Mouse (Mus musculus) stomach, embryonic 15.5 days (tissue): Measurements from ENCODE around the gene Pde11a. TPM values are rescaled to one million over a fixed set of nuclear protein-coding genes. Genes with fewer than 3 reads are reported as not detected.

ENCODE experiments used
- ATAC-seq: fragments of 200-750 bp; cut with Nextera tagmentation; 2 replicates; pipeline ENCODE4 v1.8.0; 2017; ENCODE audit warnings: low read depth, moderate number of reproducible peaks, moderate TSS enrichment; ENCODE audit not compliant: insufficient read depth, low FRiP score
- H3K27ac ChIP-seq: fragments of 300-500 bp; sonication (generic); 2 replicates; pipeline ENCODE4 v1.5.1; 2015; ENCODE audit warnings: mild to moderate bottlenecking, inconsistent platforms
- H3K27me3 ChIP-seq: fragments of 300-500 bp; sonication (generic); replicated peaks from 2 replicates; pipeline ENCODE4 v1.6.1; 2015; ENCODE audit warnings: inconsistent platforms
- H3K36me3 ChIP-seq: fragments of 300-500 bp; sonication (generic); 2 replicates; pipeline ENCODE4 v1.6.1; 2015; ENCODE audit warnings: inconsistent platforms
- H3K4me1 ChIP-seq: fragments of 300-500 bp; sonication (generic); 2 replicates; pipeline ENCODE4 v1.6.1; 2015; ENCODE audit warnings: inconsistent platforms
- H3K4me2 ChIP-seq: fragments of 300-500 bp; sonication (generic); 2 replicates; pipeline ENCODE4 v1.6.1; 2015; ENCODE audit warnings: mild to moderate bottlenecking, inconsistent platforms
- H3K4me3 ChIP-seq: fragments of 300-500 bp; sonication (generic); replicated peaks from 2 replicates; pipeline ENCODE4 v1.5.1; 2015; ENCODE audit warnings: inconsistent platforms
- H3K9ac ChIP-seq: fragments of 300-500 bp; sonication (generic); 2 replicates; pipeline ENCODE4 v1.6.1; 2015; ENCODE audit warnings: inconsistent platforms
- H3K9me3 ChIP-seq: fragments of 300-500 bp; sonication (generic); 2 replicates; pipeline ENCODE4 v1.6.1; 2016; ENCODE audit warnings: inconsistent platforms
- WGBS: fragments of 180-500 bp; shearing (Covaris S2); methylation state at CpG from one replicate; pipeline ENCODE4 v1.1.7; 2015; 5-methylcytosine and 5-hydroxymethylcytosine counted together
- polyA plus RNA-seq: library from polyadenylated mRNA; unstranded; fragments of >200 nt; fragmentation: Nextera tagmentation; extraction: Ambion mirVana; gene quantifications from 2 replicates; pipeline ENCODE4 v1.2.1, GENCODE M21; 2015

The Pde11a gene
- polyA plus RNA-seq, 1 experiment from 2014 or later, result 0.18 TPM

DNA sequence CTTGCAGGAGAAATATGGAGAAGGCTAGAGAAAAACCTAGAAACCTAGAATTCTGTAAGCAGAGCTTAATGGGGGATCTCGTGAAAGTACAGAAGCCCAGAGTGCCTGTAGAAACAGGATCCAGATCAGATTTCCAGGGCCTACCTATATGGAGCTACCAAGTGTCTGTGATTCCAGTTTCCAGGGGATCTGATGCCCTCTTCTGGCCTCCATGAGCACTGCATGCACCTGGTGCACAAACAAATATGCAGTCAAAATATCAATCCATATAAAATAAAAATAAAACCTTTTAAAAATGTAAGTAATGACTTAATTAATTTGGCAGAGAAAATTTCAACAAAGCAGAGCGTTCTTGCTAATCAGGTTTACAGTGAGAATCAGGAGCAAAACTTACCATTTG is 23.5 kb upstream of the Pde11a start:
- no peaks in the 10 kb centered on the region for H3K36me3 ChIP-seq
- H3K27me3 ChIP-seq, result no peaks in the 10 kb centered on the region
- no peak overlapping the region for H3K4me3 ChIP-seq
- ATAC-seq, result no peak
- 42% methylated on average over 2 of the region's 2 CpGs for WGBS
- no peak overlapping the region for H3K9ac ChIP-seq
- no peak overlapping the region for H3K27ac ChIP-seq
- no peak overlapping the region for H3K4me2 ChIP-seq
- H3K4me1 ChIP-seq, result no peaks in the 10 kb centered on the region
- no peaks in the 10 kb centered on the region for H3K9me3 ChIP-seq

DNA sequence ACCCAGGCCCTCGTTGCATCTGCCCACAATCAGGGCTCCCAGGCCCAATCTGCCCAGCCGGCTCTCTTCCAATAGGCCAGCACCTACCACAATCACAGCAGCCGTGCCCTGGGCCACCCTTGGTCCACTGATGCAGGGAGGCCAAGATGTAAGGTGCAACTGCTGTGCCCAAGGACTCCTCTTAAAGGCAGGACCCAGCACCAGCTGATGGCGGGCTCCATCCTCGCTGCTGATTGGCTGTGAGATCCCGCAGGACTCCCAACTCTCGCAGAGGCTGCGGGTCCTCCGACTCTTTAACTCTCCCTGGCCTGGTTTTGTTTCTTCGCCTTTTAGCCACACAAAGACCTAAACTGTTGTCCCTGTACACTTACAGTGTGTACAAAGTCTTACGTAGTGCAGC is 21.7 kb upstream of the Pde11a start, which contains the start of gene Cyct:
TSS of gene Cyct (minus strand) at position 225 of the 400 bp plus-strand sequence.
- H3K4me3 ChIP-seq, result no peak within 1 kb of the TSS
- ATAC-seq, result no peak
- H3K9ac ChIP-seq, result no peak within 1 kb of the TSS
- no peaks in the 10 kb centered on the region for H3K9me3 ChIP-seq
- no peaks in the 10 kb centered on the region for H3K4me1 ChIP-seq
- 85% methylated on average over 11 of the region's 11 CpGs for WGBS
- no peak within 1 kb of the TSS for H3K4me2 ChIP-seq
- no peak within 1 kb of the TSS for H3K27ac ChIP-seq
- no peaks in the 10 kb centered on the region for H3K36me3 ChIP-seq
- H3K27me3 ChIP-seq, result no peaks in the 10 kb centered on the region

DNA sequence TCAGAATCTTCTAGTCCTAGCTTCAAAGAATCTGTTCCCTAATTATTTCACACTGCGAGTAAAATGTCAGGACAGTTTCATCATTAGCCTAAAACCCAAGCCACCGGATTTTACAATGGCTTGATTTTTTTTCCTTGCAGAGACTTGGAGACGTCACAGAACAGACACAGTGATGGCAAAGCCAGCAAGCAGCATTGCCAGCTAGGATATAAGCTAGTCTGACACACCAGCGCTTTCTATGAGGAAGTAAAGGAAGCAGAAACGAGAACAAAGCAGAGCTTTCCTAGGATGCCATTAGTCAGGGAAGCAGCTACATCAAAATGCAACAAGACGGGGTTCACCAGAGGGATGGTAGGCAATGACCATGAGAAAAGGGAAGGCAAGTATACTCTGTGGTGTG is 9.3 kb upstream of the Pde11a start:
- no peak overlapping the region for H3K4me2 ChIP-seq
- no peaks in the 10 kb centered on the region for H3K36me3 ChIP-seq
- H3K9me3 ChIP-seq, result no peaks in the 10 kb centered on the region
- no peak for ATAC-seq
- H3K27me3 ChIP-seq, result no peaks in the 10 kb centered on the region
- H3K4me1 ChIP-seq, result no peaks in the 10 kb centered on the region
- no peak overlapping the region for H3K9ac ChIP-seq
- WGBS, result 74% methylated on average over 6 of the region's 6 CpGs
- H3K4me3 ChIP-seq, result no peak overlapping the region
- no peak overlapping the region for H3K27ac ChIP-seq

DNA sequence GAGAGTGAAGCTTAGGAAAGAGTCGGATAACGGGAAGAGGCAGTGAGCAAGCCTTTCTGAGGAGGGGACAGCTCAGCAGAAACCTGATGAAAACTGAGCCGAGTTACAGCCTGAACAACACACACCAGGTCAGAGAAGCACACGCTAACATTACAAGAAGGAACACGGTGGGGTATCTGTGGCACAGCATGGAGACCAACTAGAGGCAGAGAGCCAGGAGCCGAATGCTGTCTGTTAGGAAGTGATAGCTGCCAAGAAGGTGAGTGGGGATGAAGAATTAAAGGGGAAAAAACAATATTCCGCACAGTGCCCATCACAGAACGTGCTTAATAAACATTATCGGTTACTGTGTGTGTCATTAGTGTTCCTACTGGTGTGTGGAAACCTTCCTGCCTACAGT is 3.6 kb upstream of the Pde11a start:
- no peaks in the 10 kb centered on the region for H3K36me3 ChIP-seq
- H3K4me2 ChIP-seq, result no peak overlapping the region
- no peak overlapping the region for H3K9ac ChIP-seq
- H3K4me1 ChIP-seq, result 0 out of 2 replicates have a peak, but pooled peaks cover 7% of the 10 kb centered on the region
- WGBS, result 90% methylated on average over 9 of the region's 9 CpGs
- H3K4me3 ChIP-seq, result no peak overlapping the region
- no peak for ATAC-seq
- H3K27me3 ChIP-seq, result peaks cover 13% of the 10 kb centered on the region; the same call in 1 of the 2 replicates
- no peaks in the 10 kb centered on the region for H3K9me3 ChIP-seq
- H3K27ac ChIP-seq, result no peak overlapping the region

DNA sequence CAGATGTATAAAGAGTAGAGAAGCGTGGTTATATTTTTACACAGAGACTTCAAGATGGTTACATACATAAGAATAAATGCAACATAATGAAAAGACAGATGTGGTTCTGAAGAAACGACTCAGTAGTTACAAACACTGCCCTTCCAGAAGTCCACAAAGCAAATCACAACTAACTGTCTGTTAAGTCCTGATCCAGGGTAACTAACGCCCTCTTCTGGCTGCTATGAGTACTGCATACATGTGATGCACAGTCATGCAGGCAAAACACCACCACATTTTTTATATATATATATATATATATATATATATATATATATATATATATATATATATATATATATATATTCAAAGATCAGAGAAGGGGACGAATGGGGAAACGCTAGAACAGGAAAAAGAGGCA is 4.0 kb downstream of the Pde11a start:
- peaks cover 13% of the 10 kb centered on the region; the same call in 1 of the 2 replicates for H3K27me3 ChIP-seq
- ATAC-seq, result no peak
- no peak overlapping the region for H3K4me3 ChIP-seq
- H3K4me1 ChIP-seq, result 0 out of 2 replicates have a peak, but pooled peaks cover 7% of the 10 kb centered on the region
- no peak overlapping the region for H3K4me2 ChIP-seq
- H3K9me3 ChIP-seq, result no peaks in the 10 kb centered on the region
- no peak overlapping the region for H3K27ac ChIP-seq
- no peak overlapping the region for H3K9ac ChIP-seq
- H3K36me3 ChIP-seq, result no peaks in the 10 kb centered on the region
- 74% methylated on average over 5 of the region's 5 CpGs for WGBS

DNA sequence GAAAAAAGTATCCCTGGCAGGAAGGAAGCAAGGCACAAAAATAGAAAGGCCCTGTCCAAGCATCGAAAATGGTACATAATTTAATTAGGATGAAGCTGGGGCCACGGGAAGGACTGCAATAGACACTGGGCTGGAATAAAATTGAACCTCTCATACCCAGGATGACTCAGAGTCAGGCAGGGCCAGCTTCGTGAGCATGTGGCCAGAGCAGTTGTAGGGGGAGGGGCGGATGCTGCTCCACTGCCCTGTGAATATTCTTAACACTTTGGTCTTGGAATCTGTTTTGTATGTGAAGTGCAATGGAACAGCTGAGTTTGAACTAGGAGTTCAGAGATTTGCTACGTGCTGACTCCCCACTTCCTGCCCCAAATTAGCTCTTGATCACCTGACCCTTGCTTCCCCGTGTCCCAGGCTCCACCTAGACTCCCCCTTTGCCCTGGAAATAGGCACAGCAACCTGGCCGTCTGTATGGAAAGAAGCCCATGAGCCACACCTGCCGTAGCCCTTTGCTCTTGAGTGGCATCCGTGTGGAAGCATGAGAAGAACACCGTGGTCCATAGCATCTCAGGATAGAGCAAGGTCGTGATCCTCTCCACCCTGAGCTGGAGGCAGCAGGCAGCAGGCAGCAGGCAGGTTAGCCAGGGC is 6.3 kb downstream of the Pde11a start:
- H3K27me3 ChIP-seq, result no peaks in the 10 kb centered on the region
- H3K4me3 ChIP-seq, result no peak overlapping the region
- no peak for ATAC-seq
- H3K9me3 ChIP-seq, result no peaks in the 10 kb centered on the region
- H3K4me2 ChIP-seq, result no peak overlapping the region
- no peaks in the 10 kb centered on the region for H3K4me1 ChIP-seq
- WGBS, result 64% methylated on average over 11 of the region's 11 CpGs
- no peaks in the 10 kb centered on the region for H3K36me3 ChIP-seq
- H3K27ac ChIP-seq, result no peak overlapping the region
- H3K9ac ChIP-seq, result no peak overlapping the region

DNA sequence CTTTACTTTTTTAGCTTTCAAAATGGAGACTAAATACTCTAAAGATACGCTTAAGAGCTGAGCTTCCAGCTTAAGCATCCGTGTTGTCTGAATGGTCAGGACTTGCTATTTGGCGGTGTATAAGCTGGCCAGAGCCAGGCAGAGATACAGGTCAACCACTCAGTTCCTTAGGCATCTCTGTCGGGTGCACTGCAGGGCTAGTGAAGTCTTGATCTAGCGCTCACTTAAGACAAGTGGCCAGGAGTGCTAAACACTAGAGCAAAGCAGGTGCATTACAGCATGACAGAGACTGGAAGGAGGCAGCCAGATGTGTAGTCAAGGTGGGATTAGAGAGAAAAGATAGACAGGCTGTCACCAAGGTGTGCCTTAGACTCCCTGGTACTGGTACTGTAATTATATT is 8.5 kb downstream of the Pde11a start:
- no peak overlapping the region for H3K27ac ChIP-seq
- H3K36me3 ChIP-seq, result no peaks in the 10 kb centered on the region
- no peak overlapping the region for H3K4me3 ChIP-seq
- 86% methylated on average over 5 of the region's 5 CpGs for WGBS
- H3K9ac ChIP-seq, result no peak overlapping the region
- ATAC-seq, result no peak
- H3K4me1 ChIP-seq, result no peaks in the 10 kb centered on the region
- H3K4me2 ChIP-seq, result no peak overlapping the region
- H3K27me3 ChIP-seq, result no peaks in the 10 kb centered on the region
- no peaks in the 10 kb centered on the region for H3K9me3 ChIP-seq

DNA sequence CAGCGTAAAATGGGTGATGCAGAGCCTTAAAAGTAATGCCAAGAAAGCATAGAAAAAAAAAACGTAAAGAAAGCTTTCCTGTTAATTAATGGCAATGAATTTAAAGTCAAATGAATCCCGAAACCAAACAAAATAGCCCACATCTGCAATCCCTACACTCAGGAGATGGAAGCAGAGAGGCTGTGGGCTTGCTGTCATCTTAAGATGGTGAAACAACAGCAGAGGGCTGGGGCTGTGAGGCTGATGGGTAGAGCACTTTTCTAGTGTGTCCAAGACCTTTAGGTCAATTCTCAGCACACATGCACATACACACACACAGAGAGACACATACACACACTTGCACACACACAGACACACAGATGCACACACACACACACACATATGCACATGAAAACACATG is 12.4 kb downstream of the Pde11a start:
- Histone ChIP-seq H3K9me3 (no peaks in the 10 kb centered on the region), H3K9ac (no peak overlapping the region), H3K4me3 (no peak overlapping the region), H3K27me3 (no peaks in the 10 kb centered on the region), H3K27ac (no peak overlapping the region), H3K4me2 (no peak overlapping the region), H3K4me1 (no peaks in the 10 kb centered on the region), H3K36me3 (no peaks in the 10 kb centered on the region)
- ATAC-seq, result no peak
- 85% methylated on average over 3 of the region's 3 CpGs for WGBS

DNA sequence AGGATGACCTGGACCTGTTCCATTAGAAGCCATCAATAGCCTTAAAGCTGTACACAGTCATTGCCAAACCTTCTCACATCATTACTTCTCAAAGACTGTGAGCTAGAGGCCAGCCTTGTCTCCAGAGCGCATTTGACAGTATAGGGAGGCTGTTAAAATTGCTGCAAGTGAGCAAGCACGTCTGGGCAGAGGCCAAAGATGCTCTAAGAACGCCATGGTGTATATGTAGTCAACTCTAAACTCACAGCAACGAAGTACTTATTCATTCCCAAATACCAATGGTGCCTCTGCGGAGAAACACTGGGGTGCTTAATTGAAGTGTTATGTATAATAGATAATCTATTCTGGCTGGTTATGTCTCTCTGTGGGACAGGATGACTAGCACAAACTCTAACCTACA is 14.1 kb downstream of the Pde11a start:
- Histone ChIP-seq H3K27me3 (no peaks in the 10 kb centered on the region), H3K36me3 (no peaks in the 10 kb centered on the region), H3K4me1 (no peaks in the 10 kb centered on the region), H3K9ac (no peak overlapping the region), H3K4me2 (no peak overlapping the region), H3K4me3 (no peak overlapping the region), H3K27ac (no peak overlapping the region), H3K9me3 (no peaks in the 10 kb centered on the region)
- WGBS, result 77% methylated on average over 5 of the region's 5 CpGs
- ATAC-seq, result no peak

DNA sequence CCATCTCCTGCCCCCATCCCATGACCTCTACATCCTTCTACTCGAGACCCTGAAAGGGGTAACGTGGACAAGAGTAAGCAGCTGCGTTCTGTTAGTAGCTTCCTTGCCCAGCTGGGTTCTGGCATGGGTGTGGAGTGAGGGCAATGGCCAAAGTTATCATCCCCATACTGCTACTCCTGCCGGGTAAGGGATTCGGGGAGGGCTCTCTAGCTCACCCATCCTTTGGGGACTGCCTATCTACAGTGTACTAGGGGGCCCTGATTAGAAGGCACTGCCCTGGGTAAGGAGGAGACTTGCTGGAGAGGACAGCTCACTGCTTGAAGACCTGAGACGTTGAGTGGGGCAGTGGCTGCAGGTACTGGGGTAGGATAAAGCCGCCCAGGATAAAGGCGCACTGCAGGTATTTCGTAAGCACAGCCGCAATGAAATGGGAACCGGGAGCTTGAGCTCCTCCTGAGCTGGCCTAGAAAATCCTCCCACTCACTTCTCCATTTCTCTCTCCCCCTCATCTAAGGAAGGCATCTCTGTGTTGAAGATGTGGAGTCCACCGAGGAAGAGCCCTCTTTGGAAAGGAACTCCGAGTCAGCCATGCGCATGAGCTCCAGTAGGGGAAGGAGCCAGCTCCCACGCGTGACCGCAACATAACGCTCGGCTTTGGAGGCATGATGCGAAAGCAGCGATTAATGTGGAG is 15.2 kb downstream of the Pde11a start:
- Histone ChIP-seq H3K4me2 (no peak overlapping the region), H3K27me3 (no peaks in the 10 kb centered on the region), H3K36me3 (no peaks in the 10 kb centered on the region), H3K9me3 (no peaks in the 10 kb centered on the region), H3K27ac (no peak overlapping the region), H3K9ac (no peak overlapping the region), H3K4me1 (no peaks in the 10 kb centered on the region), H3K4me3 (no peak overlapping the region)
- 83% methylated on average over 21 of the region's 21 CpGs for WGBS
- no peak for ATAC-seq

DNA sequence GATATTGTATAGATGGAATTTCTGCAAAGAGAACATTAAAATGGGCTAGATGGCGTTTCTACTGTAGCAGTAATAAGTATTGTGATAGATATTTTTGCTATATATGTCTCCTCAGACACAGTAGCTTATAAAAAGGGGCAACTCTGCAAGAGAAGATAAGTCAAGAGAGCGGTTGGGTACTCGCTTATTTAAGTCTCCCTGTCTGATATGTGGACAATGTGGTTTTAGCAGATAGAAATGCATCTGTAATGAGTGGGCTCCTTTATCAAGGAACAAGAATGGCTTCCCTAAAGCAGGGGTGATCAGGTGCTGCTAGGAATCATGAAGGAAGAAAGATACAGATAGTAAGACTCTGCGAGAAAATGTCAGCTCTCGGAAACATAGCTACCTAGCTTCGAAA is 18.2 kb downstream of the Pde11a start:
- no peak overlapping the region for H3K27ac ChIP-seq
- no peak overlapping the region for H3K9ac ChIP-seq
- no peak overlapping the region for H3K4me2 ChIP-seq
- WGBS, result 89% methylated on average over 6 of the region's 6 CpGs
- H3K4me1 ChIP-seq, result no peaks in the 10 kb centered on the region
- no peak; the same call in 1 of the 2 replicates for ATAC-seq
- H3K27me3 ChIP-seq, result no peaks in the 10 kb centered on the region
- no peaks in the 10 kb centered on the region for H3K36me3 ChIP-seq
- no peaks in the 10 kb centered on the region for H3K9me3 ChIP-seq
- H3K4me3 ChIP-seq, result no peak overlapping the region

DNA sequence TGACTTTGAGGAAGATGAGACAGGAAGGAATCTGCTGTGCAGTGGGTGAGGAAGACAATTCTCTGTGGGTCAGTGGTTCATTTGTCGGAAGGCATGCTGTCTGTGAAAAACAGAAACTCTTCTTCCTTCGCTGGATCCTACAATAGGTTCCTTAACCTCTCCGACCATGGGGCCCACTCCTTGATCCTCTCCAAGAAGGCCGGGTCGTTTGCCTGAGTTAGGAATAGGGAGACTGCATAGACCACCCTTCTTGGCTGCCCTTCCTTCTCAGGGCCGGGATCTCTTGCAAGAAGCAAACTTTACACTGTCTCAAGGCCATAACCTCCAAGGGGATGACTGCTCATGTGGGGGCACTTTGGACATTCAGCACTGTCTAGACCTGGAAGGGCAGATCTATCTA is 19.3 kb downstream of the Pde11a start:
- WGBS, result 85% methylated on average over 6 of the region's 6 CpGs
- no peak overlapping the region for H3K27ac ChIP-seq
- H3K4me3 ChIP-seq, result no peak overlapping the region
- no peak overlapping the region for H3K4me2 ChIP-seq
- H3K9me3 ChIP-seq, result no peaks in the 10 kb centered on the region
- no peaks in the 10 kb centered on the region for H3K27me3 ChIP-seq
- H3K9ac ChIP-seq, result no peak overlapping the region
- no peak for ATAC-seq
- H3K4me1 ChIP-seq, result no peaks in the 10 kb centered on the region
- H3K36me3 ChIP-seq, result no peaks in the 10 kb centered on the region
